Mouse (Mus musculus) G1E (cell line): Measurements from ENCODE around the gene Snx30.

Experiments
- CTCF ChIP-seq: IDR thresholded peaks from 2 replicates; pipeline ENCODE4 v1.5.1; 2012; ENCODE audit warnings: low read depth, low read length, inconsistent platforms, mixed read lengths
- TAL1 ChIP-seq: conservative IDR thresholded peaks from 2 replicates; pipeline ENCODE4 v1.6.1; 2012; ENCODE audit warnings: low read depth, low read length, inconsistent platforms, mixed read lengths

DNA sequence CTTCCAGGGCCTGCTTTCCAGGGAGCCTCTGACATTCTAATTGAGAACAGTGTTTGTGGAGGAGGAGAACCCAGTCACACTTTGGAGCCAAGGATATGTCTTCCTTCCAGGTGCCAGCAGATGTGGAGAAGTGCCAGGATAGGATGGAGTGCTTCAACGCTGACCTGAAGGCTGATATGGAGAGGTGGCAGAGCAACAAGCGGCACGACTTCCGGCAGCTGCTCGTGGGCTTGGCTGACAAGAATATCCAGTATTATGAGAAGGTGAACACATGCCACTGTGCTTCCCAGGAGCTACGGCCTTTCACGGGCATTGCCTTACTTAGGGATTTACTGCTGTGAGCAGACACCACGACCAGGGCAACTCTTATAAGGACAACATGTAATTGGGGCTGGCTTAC lies 88.8 kb downstream of the Snx30 start:
- TF ChIP-seq CTCF (no peak), TAL1 (no peak)
